Mouse (Mus musculus) forebrain, postnatal 0 days (tissue): Measurements from ENCODE around the gene Tekt5. TPM values are rescaled to one million over a fixed set of nuclear protein-coding genes. Genes with fewer than 3 reads are reported as not detected.

Experiments
- ATAC-seq: fragments of 200-750 bp; cut with Nextera tagmentation; 2 replicates; pipeline ENCODE4 v1.8.0; 2017; ENCODE audit warnings: mild to moderate bottlenecking, moderate library complexity
- DNase-seq: peaks from one replicate; pipeline ENCODE4 v3.0.0-alpha.2; 2015
- H3K27ac ChIP-seq: fragments of 300-500 bp; sonication (generic); 2 replicates; pipeline ENCODE4 v1.5.1; 2014; ENCODE audit warnings: low read depth, mild to moderate bottlenecking, antibody characterized with exemption, low read length, moderate library complexity, mixed read lengths
- H3K27me3 ChIP-seq: fragments of 300-500 bp; sonication (generic); 2 replicates; pipeline ENCODE4 v1.6.1; 2014; ENCODE audit warnings: mild to moderate bottlenecking, low read length, mixed read lengths; ENCODE audit not compliant: insufficient read depth
- H3K36me3 ChIP-seq: fragments of 300-500 bp; sonication (generic); 2 replicates; pipeline ENCODE4 v1.6.1; 2014; ENCODE audit warnings: mild to moderate bottlenecking, moderate library complexity; ENCODE audit not compliant: insufficient read depth
- H3K4me1 ChIP-seq: fragments of 300-500 bp; sonication (generic); 2 replicates; pipeline ENCODE4 v1.6.1; 2014; ENCODE audit warnings: antibody characterized with exemption; ENCODE audit not compliant: insufficient read depth
- H3K4me2 ChIP-seq: fragments of 300-500 bp; sonication (generic); 2 replicates; pipeline ENCODE4 v1.6.1; 2014; ENCODE audit warnings: low read depth, mild to moderate bottlenecking, moderate library complexity
- H3K4me3 ChIP-seq: fragments of 300-500 bp; sonication (generic); 2 replicates; pipeline ENCODE4 v1.5.1; 2014; ENCODE audit warnings: low read depth, low read length, mixed read lengths
- H3K9ac ChIP-seq: fragments of 300-500 bp; sonication (generic); 2 replicates; pipeline ENCODE4 v1.6.1; 2014; ENCODE audit warnings: mild to moderate bottlenecking
- H3K9me3 ChIP-seq: fragments of 300-500 bp; sonication (generic); 2 replicates; pipeline ENCODE4 v1.6.1; 2016; ENCODE audit warnings: low read length
- CTCF ChIP-seq: sonication (generic); IDR thresholded peaks from 2 replicates; pipeline ENCODE4 v1.5.1; 2016; ENCODE audit warnings: antibody characterized with exemption, control low read depth, low read depth
- WGBS: fragments of 180-500 bp; shearing (Covaris S2); extraction: QIAGEN DNeasy Blood & Tissue Kit; methylation state at CpG from one replicate; pipeline ENCODE4 v1.1.7; 2014; 5-methylcytosine and 5-hydroxymethylcytosine counted together
- polyA plus RNA-seq: library from polyadenylated mRNA; unstranded; fragments of >200 nt; fragmentation: Nextera tagmentation; extraction: Ambion mirVana; gene quantifications from 2 replicates; pipeline ENCODE4 v1.2.1, GENCODE M21; 2015
- total RNA-seq: library from RNA; depleted of rRNA; stranded (reverse); fragments of >200 nt; gene quantifications from 2 replicates; pipeline ENCODE4 v1.2.3, GENCODE M21; 2014; rRNA removed

Gene Tekt5
- total and polyA plus RNA-seq, 2 experiments from 2014 or later = 5.4 to 11.8 TPM

DNA sequence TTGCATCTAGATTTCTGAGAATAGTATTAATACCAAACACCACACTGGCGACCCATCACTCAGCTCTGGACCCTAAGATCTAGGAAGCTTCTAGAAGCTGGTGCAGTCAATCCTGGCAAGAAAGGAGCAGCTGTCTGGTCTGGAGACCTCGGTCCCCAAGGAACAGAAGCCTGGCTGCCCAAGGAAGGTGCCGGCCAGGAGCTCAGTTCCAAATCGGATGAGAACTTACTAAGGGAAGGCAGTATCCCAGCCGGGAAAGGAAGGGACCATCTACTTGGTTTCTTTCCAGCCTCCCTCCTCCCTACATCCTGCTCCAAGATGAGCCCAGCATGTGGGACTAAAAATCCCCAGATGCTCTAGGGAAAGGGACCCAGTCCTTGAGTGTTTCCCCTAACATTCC, 84.8 kb downstream of the Tekt5 start:
- Histone ChIP-seq H3K9me3 (no peaks in the 10 kb centered on the region), H3K4me2 (no peak overlapping the region), H3K4me3 (no peak overlapping the region), H3K4me1 (0 out of 2 replicates have a peak, but pooled peaks cover 8% of the 10 kb centered on the region), H3K27me3 (peaks cover 7% of the 10 kb centered on the region), H3K9ac (no peak overlapping the region), H3K36me3 (no peaks in the 10 kb centered on the region), H3K27ac (no peak overlapping the region)
- no peak for DNase-seq
- WGBS = 78% methylated on average over 5 of the region's 5 CpGs
- TF ChIP-seq CTCF = no peak
- no peak for ATAC-seq

Other genes starting within 250 kb of the Tekt5 start
- 0.46 and 1.4 TPM in 2 replicates for gene Rpl39l, start 225.3 kb downstream of the Tekt5 start, total RNA-seq
- 0.29 and 0.40 TPM in 2 replicates for gene Rpl39l, start 225.3 kb downstream of the Tekt5 start, polyA plus RNA-seq
- 0.38 and 0.46 TPM in 2 replicates for gene Atf7ip2, start 202.8 kb downstream of the Tekt5 start, total RNA-seq
- 0.16 and 0.22 TPM in 2 replicates for gene Atf7ip2, start 202.8 kb downstream of the Tekt5 start, polyA plus RNA-seq
- 11.3 and 12.1 TPM in 2 replicates for gene Emp2, start 81.5 kb downstream of the Tekt5 start, total RNA-seq
- gene Emp2, start 81.5 kb downstream of the Tekt5 start, polyA plus RNA-seq = 13.2 and 18.5 TPM in 2 replicates
- gene Nubp1, start 16.5 kb upstream of the Tekt5 start, total RNA-seq = 32.1 and 34.5 TPM in 2 replicates
- gene Nubp1, start 16.5 kb upstream of the Tekt5 start, polyA plus RNA-seq = 25.7 and 32.2 TPM in 2 replicates
- gene Tvp23a, start 51.9 kb upstream of the Tekt5 start, total RNA-seq = 61.9 and 78.1 TPM in 2 replicates
- gene Tvp23a, start 51.9 kb upstream of the Tekt5 start, polyA plus RNA-seq = 37.6 and 46.3 TPM in 2 replicates
- not detected in 2 replicates for gene Ciita, start 84.6 kb upstream of the Tekt5 start, total RNA-seq
- gene Ciita, start 84.6 kb upstream of the Tekt5 start, polyA plus RNA-seq = 0.06 and 0.10 TPM in 2 replicates
- 23.9 and 24.6 TPM in 2 replicates for gene Dexi, start 147.6 kb upstream of the Tekt5 start, total RNA-seq
- 16.1 and 16.2 TPM in 2 replicates for gene Dexi, start 147.6 kb upstream of the Tekt5 start, polyA plus RNA-seq
- gene Clec16a, start 149.8 kb upstream of the Tekt5 start, total RNA-seq = 43.5 and 52.3 TPM in 2 replicates
- gene Clec16a, start 149.8 kb upstream of the Tekt5 start, polyA plus RNA-seq = 47.6 and 65.8 TPM in 2 replicates